Mouse (Mus musculus): ENCODE measurements at regions not wholly inside any gene's neighbourhood (a gene's known extent, or its start where the extent isn't known, plus 50 kb on each side); places are given as distances from the start of the nearest gene placed in this dataset.
"Not testable (repeated sequence)": the region's sequence is repeated elsewhere in the genome, so short reads cannot be mapped to it uniquely, and the experiment has no call there.

- Histone ChIP-seq H3K27ac (replicated peaks; ENCODE audit: low read depth, low read length) (no peak overlapping the region), H3K9ac (ENCODE audit: low read depth, low read length, severe bottlenecking) (no peak overlapping the region), H3K4me3 (replicated peaks; ENCODE audit: low read length) (no peak overlapping the region), H3K4me1 (ENCODE audit: control insufficient read depth, insufficient read depth, low read length) (peaks cover 7% of the 10 kb centered on the region; the same call in 1 of the 2 replicates), H3K9me3 (ENCODE audit: control insufficient read depth, low read length) (no peaks in the 10 kb centered on the region), H3K36me3 (ENCODE audit: control insufficient read depth, insufficient read depth, low read length) (no peaks in the 10 kb centered on the region), H3K27me3 (ENCODE audit: control insufficient read depth, insufficient read depth, low read length) (no peaks in the 10 kb centered on the region), H3K4me2 (replicated peaks; ENCODE audit: low read depth, low read length, severe bottlenecking) (no peak overlapping the region)
- 67% methylated on average over 2 of the region's 2 CpGs for WGBS
- no peak for TF ChIP-seq POLR2A (IDR thresholded peaks at IDR 0.05; ENCODE audit: borderline replicate concordance, extremely low read depth, insufficient read depth, insufficient read length)
- DNase-seq (ENCODE audit: low spot score): no peak
- no peak for ATAC-seq (ENCODE audit: low FRiP score, low read depth)
Measured at GRCm38 (mm10) chr15:8815958-8816357, 105.4 kb upstream of the Slc1a3 start.

GRCm38 (mm10) chr15:8815277-8815676 lies 104.7 kb upstream of the Slc1a3 start:
- Histone ChIP-seq H3K4me3 (replicated peaks; ENCODE audit: low read length) (no peak overlapping the region), H3K4me1 (ENCODE audit: control insufficient read depth, insufficient read depth, low read length) (peaks cover 7% of the 10 kb centered on the region; the same call in 1 of the 2 replicates), H3K4me2 (replicated peaks; ENCODE audit: low read depth, low read length, severe bottlenecking) (no peak overlapping the region), H3K27ac (replicated peaks; ENCODE audit: low read depth, low read length) (no peak overlapping the region), H3K9me3 (ENCODE audit: control insufficient read depth, low read length) (no peaks in the 10 kb centered on the region), H3K27me3 (ENCODE audit: control insufficient read depth, insufficient read depth, low read length) (no peaks in the 10 kb centered on the region), H3K9ac (ENCODE audit: low read depth, low read length, severe bottlenecking) (no peak overlapping the region), H3K36me3 (ENCODE audit: control insufficient read depth, insufficient read depth, low read length) (no peaks in the 10 kb centered on the region)
- ATAC-seq (ENCODE audit: low FRiP score, low read depth): no peak
- WGBS: 74% methylated on average over 6 of the region's 6 CpGs
- no peak for DNase-seq (ENCODE audit: low spot score)
- no peak for TF ChIP-seq POLR2A (IDR thresholded peaks at IDR 0.05; ENCODE audit: borderline replicate concordance, extremely low read depth, insufficient read depth, insufficient read length)

DNA sequence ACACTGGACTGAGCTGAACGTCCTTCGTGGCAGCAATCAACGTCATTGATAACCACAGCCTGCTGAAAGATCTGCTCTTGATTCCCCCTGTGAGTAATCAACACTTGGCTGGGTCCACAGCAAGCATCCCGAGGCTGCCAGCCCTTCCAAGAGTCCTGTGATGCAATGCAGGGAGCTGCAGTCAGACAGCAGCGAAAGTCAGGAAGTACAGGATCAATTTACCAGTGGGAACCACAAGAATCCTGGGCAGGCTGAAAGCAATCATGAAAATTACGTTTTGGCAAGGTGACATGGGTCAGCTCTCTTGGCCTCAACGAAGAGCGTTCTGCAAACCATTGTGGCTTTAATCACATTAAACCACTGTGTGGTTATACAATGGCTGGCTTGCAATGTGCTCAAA lies 95.8 kb upstream of the Slc1a3 start:
- peak; percentile 63; the same call in 1 of the 2 replicates for ATAC-seq (ENCODE audit: low FRiP score, low read depth)
- Histone ChIP-seq H3K4me3 (replicated peaks; ENCODE audit: low read length) (no peak overlapping the region), H3K27me3 (ENCODE audit: control insufficient read depth, insufficient read depth, low read length) (no peaks in the 10 kb centered on the region), H3K4me2 (replicated peaks; ENCODE audit: low read depth, low read length, severe bottlenecking) (no peak overlapping the region), H3K36me3 (ENCODE audit: control insufficient read depth, insufficient read depth, low read length) (no peaks in the 10 kb centered on the region), H3K4me1 (ENCODE audit: control insufficient read depth, insufficient read depth, low read length) (no peaks in the 10 kb centered on the region), H3K9ac (ENCODE audit: low read depth, low read length, severe bottlenecking) (no peak overlapping the region), H3K27ac (replicated peaks; ENCODE audit: low read depth, low read length) (no peak overlapping the region), H3K9me3 (ENCODE audit: control insufficient read depth, low read length) (no peaks in the 10 kb centered on the region)
- TF ChIP-seq POLR2A (IDR thresholded peaks at IDR 0.05; ENCODE audit: borderline replicate concordance, extremely low read depth, insufficient read depth, insufficient read length): no peak
- 35% methylated on average over 8 of the region's 8 CpGs for WGBS
- peak; percentile 56 for DNase-seq (ENCODE audit: low spot score)

DNA sequence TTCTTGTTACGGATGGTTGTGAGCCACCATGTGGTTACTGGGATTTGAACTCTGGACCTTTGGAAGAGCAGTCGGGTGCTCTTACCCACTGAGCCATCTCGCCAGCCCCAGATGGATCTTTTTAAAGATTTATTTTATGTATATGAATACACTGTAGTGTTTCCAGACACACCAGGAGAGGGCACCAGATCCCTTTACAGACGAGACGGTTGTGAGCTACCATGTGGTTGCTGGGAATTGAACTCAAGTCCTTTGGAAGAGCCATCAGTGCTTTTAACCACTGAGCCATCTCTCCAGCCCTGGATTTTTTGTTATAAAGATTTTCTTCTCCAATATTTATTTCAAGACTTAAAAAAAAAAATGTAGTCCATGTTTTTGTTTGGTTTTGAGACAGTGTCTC lies 95.0 kb upstream of the Slc1a3 start:
- H3K4me1 ChIP-seq (ENCODE audit: control insufficient read depth, insufficient read depth, low read length); H3K9ac ChIP-seq (ENCODE audit: low read depth, low read length, severe bottlenecking); H3K27me3 ChIP-seq (ENCODE audit: control insufficient read depth, insufficient read depth, low read length); H3K36me3 ChIP-seq (ENCODE audit: control insufficient read depth, insufficient read depth, low read length); DNase-seq (ENCODE audit: low spot score); H3K27ac ChIP-seq (replicated peaks; ENCODE audit: low read depth, low read length); H3K4me3 ChIP-seq (replicated peaks; ENCODE audit: low read length); H3K9me3 ChIP-seq (ENCODE audit: control insufficient read depth, low read length); H3K4me2 ChIP-seq (replicated peaks; ENCODE audit: low read depth, low read length, severe bottlenecking); ATAC-seq (ENCODE audit: low FRiP score, low read depth): not testable (repeated sequence)
- 89% methylated on average over 4 of the region's 5 CpGs for WGBS

- Histone ChIP-seq H3K9ac (ENCODE audit: low read depth, low read length, severe bottlenecking) (no peak overlapping the region), H3K4me2 (replicated peaks; ENCODE audit: low read depth, low read length, severe bottlenecking) (no peak overlapping the region), H3K4me1 (ENCODE audit: control insufficient read depth, insufficient read depth, low read length) (no peaks in the 10 kb centered on the region), H3K36me3 (ENCODE audit: control insufficient read depth, insufficient read depth, low read length) (no peaks in the 10 kb centered on the region), H3K4me3 (replicated peaks; ENCODE audit: low read length) (no peak overlapping the region), H3K27ac (replicated peaks; ENCODE audit: low read depth, low read length) (no peak overlapping the region), H3K9me3 (ENCODE audit: control insufficient read depth, low read length) (no peaks in the 10 kb centered on the region), H3K27me3 (ENCODE audit: control insufficient read depth, insufficient read depth, low read length) (no peaks in the 10 kb centered on the region)
- DNase-seq (ENCODE audit: low spot score) (no peak), ATAC-seq (ENCODE audit: low FRiP score, low read depth) (no peak)
- no peak for TF ChIP-seq POLR2A (IDR thresholded peaks at IDR 0.05; ENCODE audit: borderline replicate concordance, extremely low read depth, insufficient read depth, insufficient read length)
- WGBS: 56% methylated on average over 7 of the region's 7 CpGs
Measured at GRCm38 (mm10) chr15:8802058-8802457, 91.5 kb upstream of the Slc1a3 start.

DNA sequence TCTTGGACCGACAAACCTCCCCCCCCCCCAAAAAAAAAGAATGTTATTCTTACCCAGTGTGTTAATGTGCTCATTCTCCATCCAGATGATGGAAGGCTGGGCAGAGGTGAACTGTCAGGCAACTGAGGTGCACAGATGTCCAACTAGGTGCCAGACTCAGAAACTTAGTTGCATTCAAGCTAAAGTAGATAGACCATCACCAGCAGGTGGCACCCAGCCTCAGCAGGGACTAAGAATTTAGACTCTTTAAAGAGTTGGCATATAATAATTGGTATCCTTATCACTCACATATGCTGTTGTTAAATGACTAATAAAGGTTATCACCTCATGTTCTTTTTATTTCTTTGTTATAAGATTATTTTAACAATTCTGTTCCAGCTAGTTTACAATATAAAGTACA lies 86.5 kb upstream of the Slc1a3 start:
- DNase-seq (ENCODE audit: low spot score): no peak
- Histone ChIP-seq H3K4me1 (ENCODE audit: control insufficient read depth, insufficient read depth, low read length) (no peaks in the 10 kb centered on the region), H3K27me3 (ENCODE audit: control insufficient read depth, insufficient read depth, low read length) (no peaks in the 10 kb centered on the region), H3K9me3 (ENCODE audit: control insufficient read depth, low read length) (no peaks in the 10 kb centered on the region), H3K4me3 (replicated peaks; ENCODE audit: low read length) (no peak overlapping the region), H3K9ac (ENCODE audit: low read depth, low read length, severe bottlenecking) (no peak overlapping the region), H3K36me3 (ENCODE audit: control insufficient read depth, insufficient read depth, low read length) (no peaks in the 10 kb centered on the region), H3K27ac (replicated peaks; ENCODE audit: low read depth, low read length) (no peak overlapping the region), H3K4me2 (replicated peaks; ENCODE audit: low read depth, low read length, severe bottlenecking) (no peak overlapping the region)
- no peak for ATAC-seq (ENCODE audit: low FRiP score, low read depth)
- 96% methylated on average over 1 of the region's 1 CpGs for whole genome bisulfite sequencing
- TF ChIP-seq POLR2A (IDR thresholded peaks at IDR 0.05; ENCODE audit: borderline replicate concordance, extremely low read depth, insufficient read depth, insufficient read length): no peak
